Mouse (Mus musculus): ENCODE results near the gene Dab1. TPM values are rescaled to one million over a fixed set of nuclear protein-coding genes. Genes with fewer than 3 reads are reported as not detected.

Gene Dab1
- polyA plus RNA-seq, 1 experiment from 2014 or later = 0.77 TPM

- DNase-seq (ENCODE audit: low spot score) = no peak
Measured at GRCm38 (mm10) chr4:104443775-104444174, 824.6 kb downstream of the Dab1 start.

GRCm38 (mm10) chr4:104444985-104445384 lies 825.8 kb downstream of the Dab1 start:
- DNase-seq (ENCODE audit: low spot score) = no peak

GRCm38 (mm10) chr4:104448199-104448598 lies 829.0 kb downstream of the Dab1 start:
- DNase-seq (ENCODE audit: low spot score) = no peak

GRCm38 (mm10) chr4:104450645-104451044 lies 831.5 kb downstream of the Dab1 start:
- no peak for DNase-seq (ENCODE audit: low spot score)

- no peak for DNase-seq (ENCODE audit: low spot score)
Measured at GRCm38 (mm10) chr4:104452587-104452986, 833.4 kb downstream of the Dab1 start.

GRCm38 (mm10) chr4:104455151-104455550 lies 836.0 kb downstream of the Dab1 start:
- no peak for DNase-seq (ENCODE audit: low spot score)

- no peak for DNase-seq (ENCODE audit: low spot score)
Measured at GRCm38 (mm10) chr4:104455760-104456159, 836.6 kb downstream of the Dab1 start.

GRCm38 (mm10) chr4:104456173-104456873 lies 837.2 kb downstream of the Dab1 start:
- DNase-seq (ENCODE audit: low spot score) = no peak

GRCm38 (mm10) chr4:104458726-104459125 lies 839.6 kb downstream of the Dab1 start:
- no peak for DNase-seq (ENCODE audit: low spot score)

GRCm38 (mm10) chr4:104461106-104462011 lies 842.2 kb downstream of the Dab1 start:
- DNase-seq (ENCODE audit: low spot score) = no peak

- DNase-seq (ENCODE audit: low spot score) = no peak
Measured at GRCm38 (mm10) chr4:104462932-104463780, 844.0 kb downstream of the Dab1 start.

GRCm38 (mm10) chr4:104463781-104464170 lies 844.6 kb downstream of the Dab1 start:
- no peak for DNase-seq (ENCODE audit: low spot score)

GRCm38 (mm10) chr4:104465594-104465993 lies 846.4 kb downstream of the Dab1 start:
- no peak for DNase-seq (ENCODE audit: low spot score)

GRCm38 (mm10) chr4:104468666-104469065 lies 849.5 kb downstream of the Dab1 start:
- DNase-seq (ENCODE audit: low spot score) = no peak

- DNase-seq (ENCODE audit: low spot score) = no peak
Measured at GRCm38 (mm10) chr4:104472915-104473314, 853.8 kb downstream of the Dab1 start.

- no peak for DNase-seq (ENCODE audit: low spot score)
Measured at GRCm38 (mm10) chr4:104476841-104477240, 857.7 kb downstream of the Dab1 start.

GRCm38 (mm10) chr4:104483948-104484347 lies 864.8 kb downstream of the Dab1 start:
- no peak for DNase-seq (ENCODE audit: low spot score)

GRCm38 (mm10) chr4:104497221-104497620 lies 878.1 kb downstream of the Dab1 start:
- DNase-seq (ENCODE audit: low spot score) = no peak

GRCm38 (mm10) chr4:104500112-104500511 lies 881.0 kb downstream of the Dab1 start:
- DNase-seq (ENCODE audit: low spot score) = no peak

GRCm38 (mm10) chr4:104500646-104501045 lies 881.5 kb downstream of the Dab1 start:
- no peak for DNase-seq (ENCODE audit: low spot score)

- no peak for DNase-seq (ENCODE audit: low spot score)
Measured at GRCm38 (mm10) chr4:104501245-104501644, 882.1 kb downstream of the Dab1 start.

GRCm38 (mm10) chr4:104504916-104505315 lies 885.8 kb downstream of the Dab1 start:
- no peak for DNase-seq (ENCODE audit: low spot score)

Measured in thymus, postnatal 0 days (tissue).